Mouse (Mus musculus) embryonic facial prominence, embryonic 10.5 days (tissue): ENCODE results near the gene Tex261. TPM values are rescaled to one million over a fixed set of nuclear protein-coding genes. Genes with fewer than 3 reads are reported as not detected.

Experiments
- polyA plus RNA-seq: library from polyadenylated mRNA; unstranded; fragments of >200 nt; fragmentation: Nextera tagmentation; extraction: Ambion mirVana; gene quantifications from 2 replicates; pipeline ENCODE4 v1.2.1, GENCODE M21; 2016

The Tex261 gene
- polyA plus RNA-seq, 1 experiment from 2014 or later, result 76.0 TPM

Other genes with a start within 250 kb of the Tex261 start
- gene Actg2, start 239.5 kb downstream of the Tex261 start, polyA plus RNA-seq, result 1.1 and 1.2 TPM in 2 replicates
- gene Stambp, start 203.1 kb downstream of the Tex261 start, polyA plus RNA-seq, result 14.6 and 16.6 TPM in 2 replicates
- gene Clec4f, start 119.6 kb downstream of the Tex261 start, polyA plus RNA-seq, result not detected in 2 replicates
- not detected in 2 replicates for gene Cd207, start 98.0 kb downstream of the Tex261 start, polyA plus RNA-seq
- 3.7 and 4.8 TPM in 2 replicates for gene Vax2, start 64.5 kb downstream of the Tex261 start, polyA plus RNA-seq
- gene Atp6v1b1, start 32.8 kb downstream of the Tex261 start, polyA plus RNA-seq, result not detected in 2 replicates
- 0.11 and 0.15 TPM in 2 replicates for gene Ankrd53, start 13.2 kb downstream of the Tex261 start, polyA plus RNA-seq
- gene Nagk, start 19.2 kb upstream of the Tex261 start, polyA plus RNA-seq, result 22.1 and 26.8 TPM in 2 replicates
- gene Paip2b, start 55.9 kb upstream of the Tex261 start, polyA plus RNA-seq, result 19.3 and 19.4 TPM in 2 replicates
- gene Zfp638, start 91.3 kb upstream of the Tex261 start, polyA plus RNA-seq, result 69.8 and 71.0 TPM in 2 replicates
- gene Dysf, start 232.8 kb upstream of the Tex261 start, polyA plus RNA-seq, result 5.4 and 6.0 TPM in 2 replicates